Mouse (Mus musculus): Measurements from ENCODE around the gene Cxcl14.
A peak's percentile ranks its signal among the peaks of the same experiment; 100 is the strongest.

Gene Cxcl14

DNA sequence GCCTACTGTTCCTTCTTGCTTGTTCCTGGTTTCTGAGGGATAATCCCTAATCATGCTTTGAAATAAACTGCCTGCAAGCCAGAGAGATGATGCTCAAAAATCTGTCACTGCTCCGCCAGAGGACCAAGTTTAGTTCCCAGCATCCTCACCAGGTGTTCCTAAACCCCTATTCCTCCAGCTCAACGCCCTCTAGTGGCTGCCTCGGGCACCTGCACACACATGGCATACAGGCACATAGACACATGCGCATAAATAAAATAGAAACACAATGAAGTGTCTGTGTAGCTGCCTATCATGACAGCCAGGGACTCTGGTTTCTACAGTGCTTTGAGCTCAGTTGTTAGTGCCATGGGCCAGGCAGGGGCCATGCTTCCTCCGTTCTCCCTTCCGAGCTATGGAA, 6.4 kb downstream of the Cxcl14 start:
- DNase-seq (ENCODE audit: low read depth, low spot score): no peak

DNA sequence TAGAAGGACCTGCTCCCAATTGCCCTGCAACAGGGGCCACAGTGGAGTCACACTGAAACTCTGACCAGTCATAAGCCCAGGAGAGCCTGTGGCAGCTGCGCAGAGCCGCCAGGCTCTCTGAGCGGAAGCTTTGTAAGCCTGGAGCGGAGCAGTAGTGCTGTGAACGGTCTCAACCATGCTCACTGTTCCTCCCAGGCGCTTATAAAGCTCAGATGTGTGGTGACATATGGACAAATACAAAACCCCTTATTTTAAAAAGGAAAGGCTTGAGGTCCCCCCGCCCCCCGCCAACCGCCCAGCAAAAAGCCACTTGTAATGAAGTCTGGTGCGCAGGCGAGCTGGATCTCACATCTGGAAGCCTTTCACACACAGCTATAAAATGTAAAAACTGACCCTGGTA, 7.1 kb downstream of the Cxcl14 start:
- no peak for DNase-seq (ENCODE audit: low read depth, low spot score)

DNA sequence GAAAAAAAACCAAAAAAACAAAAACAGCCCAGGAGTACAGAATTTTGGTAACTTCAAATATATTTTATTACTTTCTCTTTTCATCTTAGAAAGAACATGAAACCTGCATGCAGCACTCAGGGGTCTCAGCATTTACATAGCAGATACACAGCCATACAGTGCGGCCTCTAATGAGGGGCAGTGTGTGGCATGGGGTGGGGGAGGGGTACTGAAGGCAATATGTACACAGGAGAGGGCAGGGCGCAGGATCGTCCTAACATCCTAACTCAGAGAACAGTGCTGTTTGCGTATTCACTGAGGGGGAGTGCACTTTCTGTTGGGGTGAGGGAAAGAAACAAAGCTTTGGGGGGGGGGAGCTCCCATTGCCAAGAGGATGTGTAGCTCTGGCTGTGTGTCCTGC, 7.8 kb downstream of the Cxcl14 start:
- DNase-seq (ENCODE audit: low read depth, low spot score): no peak

DNA sequence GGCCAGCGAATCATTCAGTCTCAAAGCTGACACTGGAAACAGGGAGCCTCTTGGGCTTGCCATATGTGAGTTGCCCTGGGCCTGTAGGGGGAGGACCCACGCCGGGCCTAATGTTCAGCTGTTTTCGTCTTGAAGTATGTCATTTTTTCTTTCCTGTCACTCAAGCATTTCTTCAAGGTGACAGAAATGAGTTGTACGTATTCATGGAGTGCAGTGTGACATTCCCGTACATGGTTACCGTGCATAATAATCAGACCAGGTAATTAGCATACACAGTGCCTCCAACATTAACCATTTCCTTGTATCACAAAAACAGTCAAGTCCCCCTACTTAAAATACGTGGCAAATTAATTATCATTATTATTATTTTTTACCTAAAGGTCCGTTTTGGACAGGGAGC, 9.3 kb downstream of the Cxcl14 start:
- no peak for DNase-seq (ENCODE audit: low read depth, low spot score)

DNA sequence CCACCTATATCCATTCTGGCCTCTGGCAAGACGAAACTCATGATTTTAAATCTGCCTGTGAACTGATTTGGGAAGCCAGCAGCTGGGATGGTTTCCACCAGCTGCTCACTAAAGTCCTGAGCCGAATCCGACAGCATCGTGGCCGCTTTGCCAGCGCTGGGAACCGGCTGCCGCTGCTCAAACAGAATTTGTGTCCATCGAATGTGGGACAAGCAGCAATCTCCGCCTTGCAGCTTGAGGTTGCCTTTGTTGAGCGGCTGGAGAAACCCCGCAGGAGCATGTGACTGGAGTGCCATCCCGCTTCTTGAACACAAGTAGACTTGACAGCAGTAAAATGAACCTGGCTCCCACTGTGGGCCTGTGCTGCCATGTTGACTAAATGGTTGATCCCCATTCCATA, 13.0 kb downstream of the Cxcl14 start:
- no peak for DNase-seq (ENCODE audit: low read depth, low spot score)

DNA sequence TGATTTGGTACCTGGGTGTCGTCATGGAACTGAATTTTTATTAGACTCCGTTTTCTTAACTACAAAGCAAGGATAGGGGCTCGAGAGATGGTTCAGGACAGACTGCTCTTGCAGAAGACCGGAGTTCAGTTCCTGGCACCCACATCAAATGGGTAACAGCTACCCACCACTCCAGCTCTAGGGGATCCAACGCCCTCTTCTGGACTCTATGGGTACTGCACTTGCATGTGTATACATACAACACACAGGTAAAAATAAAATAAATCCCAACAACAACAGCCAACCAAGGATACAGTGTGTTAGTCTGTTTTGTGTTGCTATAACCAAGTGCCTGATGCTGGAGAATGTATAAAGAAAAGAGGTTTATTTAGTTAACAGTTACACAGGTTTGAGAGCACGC, 16.0 kb downstream of the Cxcl14 start:
- no peak for DNase-seq (ENCODE audit: low read depth, low spot score)

DNA sequence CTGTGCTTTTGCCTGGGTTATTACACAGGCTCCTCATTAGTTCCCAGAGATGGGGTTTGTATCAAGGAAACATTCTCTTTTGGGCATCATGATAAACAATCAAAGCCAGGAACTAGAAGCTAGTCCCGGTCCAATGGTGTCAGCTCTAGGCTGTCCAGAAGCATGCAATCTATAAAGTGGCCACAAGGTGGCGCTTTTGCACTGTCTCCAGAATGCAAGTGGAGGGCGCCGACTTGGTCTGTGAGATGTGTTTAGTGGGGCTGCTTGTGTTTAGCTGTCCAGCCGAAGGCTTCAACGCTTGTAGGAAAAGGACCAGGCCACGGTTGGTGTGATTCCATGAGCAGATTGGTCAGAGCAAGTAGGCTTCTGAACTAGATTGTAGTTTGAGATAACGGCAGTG, 16.9 kb downstream of the Cxcl14 start:
- no peak for DNase-seq (ENCODE audit: low read depth, low spot score)

DNA sequence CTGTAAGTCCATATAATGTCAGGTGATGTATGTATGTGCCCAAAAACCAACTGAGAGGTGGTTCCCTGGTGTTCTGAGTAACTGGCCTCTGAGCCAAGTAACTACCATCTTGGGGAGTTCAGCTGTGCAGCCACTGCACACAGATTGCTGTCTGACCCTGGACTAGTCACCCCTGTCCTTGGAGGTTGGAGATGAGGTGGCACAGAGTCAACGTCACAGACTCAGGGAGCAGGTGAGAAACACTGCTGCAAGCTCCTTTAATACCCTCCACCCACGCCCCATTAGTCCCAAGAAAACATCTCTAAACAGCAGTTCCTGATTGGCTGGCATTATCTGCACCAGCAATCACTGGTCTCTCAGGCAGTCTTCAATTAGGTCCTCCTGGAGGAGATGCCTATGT, 21.2 kb downstream of the Cxcl14 start:
- no peak for DNase-seq (ENCODE audit: low read depth, low spot score)

DNA sequence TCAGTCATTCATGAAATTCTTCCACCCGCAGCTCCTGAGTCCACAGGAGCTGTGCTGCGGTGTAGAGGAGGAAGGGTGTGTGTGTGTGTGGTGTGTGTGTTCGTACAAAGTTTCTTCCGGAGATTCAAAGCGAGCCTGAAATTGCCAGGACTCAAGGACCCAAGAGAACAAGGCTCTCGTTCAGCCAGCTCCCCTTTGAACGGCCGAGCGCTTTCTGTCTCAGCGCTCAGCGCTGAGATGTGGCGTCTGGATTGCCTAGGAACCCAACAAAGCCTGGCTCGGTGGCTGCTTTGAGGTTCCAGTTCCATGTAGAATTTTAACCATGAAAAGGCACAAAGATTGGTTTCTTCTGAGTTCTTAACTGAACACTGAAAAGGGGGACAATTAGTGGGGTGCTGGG, 26.2 kb downstream of the Cxcl14 start:
- no peak for DNase-seq (ENCODE audit: low read depth, low spot score)

DNA sequence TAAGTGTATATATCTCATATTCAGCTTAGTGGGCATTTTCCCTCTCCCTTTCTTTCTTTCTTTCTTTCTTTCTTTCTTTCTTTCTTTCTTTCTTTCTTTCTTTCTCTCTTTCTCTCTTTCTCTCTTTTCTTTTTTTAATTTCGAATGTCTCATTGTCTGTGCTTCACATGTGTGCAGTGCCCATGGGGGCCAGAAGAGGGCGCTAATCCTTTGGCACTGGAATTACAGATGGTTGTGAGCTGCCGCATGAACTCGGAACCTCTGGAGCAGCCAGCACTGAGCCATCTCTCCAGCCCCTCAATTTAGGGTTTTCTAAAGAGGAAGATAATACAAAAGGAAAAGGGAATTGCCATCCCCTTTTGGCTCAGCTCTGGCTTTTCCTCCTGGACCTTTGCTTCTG, 29.0 kb downstream of the Cxcl14 start:
- no peak for DNase-seq (ENCODE audit: low read depth, low spot score)

DNA sequence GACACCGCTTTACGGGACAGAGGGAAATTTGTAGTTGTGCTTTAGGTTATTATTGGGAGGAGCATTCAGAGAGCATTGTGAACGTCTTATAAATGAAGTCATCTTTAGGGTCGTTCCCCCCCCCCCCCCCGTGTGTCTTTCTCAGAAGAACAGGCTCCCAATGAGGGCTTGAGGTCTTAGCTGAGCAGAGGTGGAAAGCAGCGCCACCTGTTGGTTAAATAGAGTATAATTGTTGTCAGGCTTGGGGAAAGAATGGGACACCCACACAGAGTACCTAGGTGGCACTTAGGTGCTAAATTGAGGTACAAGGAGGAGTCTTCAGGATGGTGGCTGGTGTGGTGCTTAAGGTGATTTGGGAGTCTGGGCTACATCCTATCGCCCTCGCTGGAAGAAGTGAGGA, 29.9 kb downstream of the Cxcl14 start:
- no peak for DNase-seq (ENCODE audit: low read depth, low spot score)

DNA sequence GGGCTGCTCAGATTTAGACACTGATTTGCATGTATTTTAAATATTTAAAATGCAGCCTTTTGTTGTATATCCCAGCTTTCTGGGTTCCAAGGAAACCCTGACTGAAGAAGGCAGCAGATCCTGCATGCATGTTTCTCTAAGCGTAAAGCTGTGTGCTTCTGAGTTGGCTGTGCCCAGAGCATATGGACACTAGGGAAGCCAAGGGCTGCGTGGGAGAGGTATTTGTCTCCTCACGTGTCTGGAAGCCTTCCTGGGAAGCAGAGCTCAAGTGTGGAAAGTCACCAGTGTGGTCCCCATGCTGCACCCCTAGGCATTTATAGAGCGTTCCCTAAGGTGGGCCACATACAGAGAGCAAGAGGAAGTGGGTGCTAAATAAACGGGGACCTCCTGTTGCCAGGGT, 30.7 kb downstream of the Cxcl14 start:
- peak; percentile 82 for DNase-seq (ENCODE audit: low read depth, low spot score)

DNA sequence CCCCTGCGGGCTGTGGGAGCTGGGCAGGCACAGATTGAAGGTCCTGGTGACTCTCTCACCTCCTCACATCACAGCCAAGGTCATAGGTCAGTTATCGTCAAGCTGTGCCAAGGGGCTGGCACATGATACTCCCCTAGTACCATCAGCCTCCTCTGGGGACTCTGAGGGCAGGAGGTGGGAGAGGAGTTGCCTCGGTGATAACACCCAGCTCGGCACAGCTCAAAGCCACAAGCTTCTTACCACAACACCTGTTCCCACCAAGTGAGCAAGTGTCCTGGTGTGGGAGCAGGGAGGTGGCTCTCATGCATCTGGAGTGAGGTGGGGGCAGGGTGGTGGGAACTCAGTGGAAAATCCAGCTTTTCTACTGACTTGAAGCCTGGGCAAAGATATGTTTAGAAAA, 34.1 kb downstream of the Cxcl14 start:
- no peak for DNase-seq (ENCODE audit: low read depth, low spot score)

DNA sequence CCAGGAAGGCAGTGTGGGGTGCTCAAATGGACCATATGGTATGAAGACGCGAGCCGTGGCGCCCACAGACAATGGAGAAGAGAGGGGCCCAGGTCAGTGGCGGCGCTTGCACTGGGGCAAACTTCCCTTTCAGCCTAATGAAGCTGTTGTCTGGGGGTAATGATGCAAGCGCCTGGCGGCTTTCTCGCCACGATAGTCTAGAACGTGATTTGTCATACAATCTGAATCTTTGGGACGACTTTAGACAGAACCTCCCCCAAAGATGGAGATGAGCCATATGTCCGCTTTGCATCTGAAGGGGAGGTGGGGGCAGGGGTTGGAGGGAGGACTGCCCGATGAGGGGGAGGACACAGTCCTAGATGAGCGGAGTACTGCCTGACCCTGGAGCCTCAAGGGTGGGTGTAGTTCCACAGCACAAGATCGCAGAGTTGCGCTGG, 36.0 kb downstream of the Cxcl14 start:
- no peak for DNase-seq (ENCODE audit: low read depth, low spot score)

DNA sequence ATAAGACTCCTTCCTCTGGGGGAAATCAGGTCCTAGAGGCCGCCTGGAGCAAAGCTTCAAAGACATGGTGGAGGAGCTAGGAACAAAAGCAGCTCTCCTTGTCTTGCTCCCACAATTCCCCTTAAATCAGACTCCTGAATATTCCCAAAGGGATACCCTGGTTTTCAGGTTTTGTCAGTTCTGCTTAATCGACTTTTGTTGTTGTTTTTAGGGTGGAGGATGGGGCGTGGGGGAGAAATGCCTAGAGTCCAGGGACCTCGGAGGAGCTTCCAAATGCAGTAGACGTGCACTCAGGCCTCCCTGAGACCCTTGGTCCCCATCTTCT, 36.5 kb downstream of the Cxcl14 start:
- DNase-seq (ENCODE audit: low read depth, low spot score): no peak

DNA sequence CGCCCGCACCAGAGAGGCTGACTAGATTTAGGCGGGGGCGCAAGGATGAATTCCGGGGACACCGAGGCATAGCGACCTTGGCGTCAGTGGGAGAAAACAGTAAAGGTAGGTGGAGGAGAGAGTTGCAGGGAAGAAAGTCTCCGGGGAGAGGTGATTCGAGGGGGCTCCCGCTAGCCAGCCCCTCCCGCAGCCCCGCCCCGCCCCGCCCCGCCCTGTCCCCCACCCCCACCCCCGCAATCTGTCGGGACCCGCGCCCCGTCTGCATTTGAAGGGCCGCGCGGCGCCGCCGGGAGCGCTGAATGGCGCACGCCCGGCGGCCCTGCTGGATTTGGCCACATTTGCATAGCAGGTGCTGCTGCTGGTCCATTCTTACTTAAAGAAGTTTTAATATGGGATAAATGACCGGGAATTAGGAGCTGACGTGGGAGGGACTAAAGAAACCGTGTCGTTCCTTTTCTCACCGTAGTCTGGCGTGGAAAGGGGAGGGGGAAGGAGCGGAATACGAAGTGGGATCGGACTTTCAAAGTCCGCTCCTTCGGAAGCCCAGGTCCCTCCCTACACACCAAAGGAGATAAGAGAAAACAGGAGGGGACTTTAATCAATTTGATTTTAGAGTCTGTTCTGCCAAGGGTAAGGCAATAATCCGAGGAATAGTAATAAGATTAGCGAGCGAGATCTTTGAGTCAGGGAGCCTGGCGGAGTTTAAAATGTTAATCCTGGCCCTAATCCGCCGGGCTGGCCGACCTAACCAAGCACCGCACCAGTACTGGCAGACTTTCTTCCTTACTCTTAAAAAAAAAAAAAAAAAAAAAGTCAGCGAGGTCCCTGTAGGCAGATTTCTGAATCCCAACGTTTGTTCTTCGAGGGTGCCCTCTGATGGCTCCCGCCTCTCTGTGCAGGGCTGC, 37.1 kb downstream of the Cxcl14 start:
- no peak for DNase-seq (ENCODE audit: low read depth, low spot score)

DNA sequence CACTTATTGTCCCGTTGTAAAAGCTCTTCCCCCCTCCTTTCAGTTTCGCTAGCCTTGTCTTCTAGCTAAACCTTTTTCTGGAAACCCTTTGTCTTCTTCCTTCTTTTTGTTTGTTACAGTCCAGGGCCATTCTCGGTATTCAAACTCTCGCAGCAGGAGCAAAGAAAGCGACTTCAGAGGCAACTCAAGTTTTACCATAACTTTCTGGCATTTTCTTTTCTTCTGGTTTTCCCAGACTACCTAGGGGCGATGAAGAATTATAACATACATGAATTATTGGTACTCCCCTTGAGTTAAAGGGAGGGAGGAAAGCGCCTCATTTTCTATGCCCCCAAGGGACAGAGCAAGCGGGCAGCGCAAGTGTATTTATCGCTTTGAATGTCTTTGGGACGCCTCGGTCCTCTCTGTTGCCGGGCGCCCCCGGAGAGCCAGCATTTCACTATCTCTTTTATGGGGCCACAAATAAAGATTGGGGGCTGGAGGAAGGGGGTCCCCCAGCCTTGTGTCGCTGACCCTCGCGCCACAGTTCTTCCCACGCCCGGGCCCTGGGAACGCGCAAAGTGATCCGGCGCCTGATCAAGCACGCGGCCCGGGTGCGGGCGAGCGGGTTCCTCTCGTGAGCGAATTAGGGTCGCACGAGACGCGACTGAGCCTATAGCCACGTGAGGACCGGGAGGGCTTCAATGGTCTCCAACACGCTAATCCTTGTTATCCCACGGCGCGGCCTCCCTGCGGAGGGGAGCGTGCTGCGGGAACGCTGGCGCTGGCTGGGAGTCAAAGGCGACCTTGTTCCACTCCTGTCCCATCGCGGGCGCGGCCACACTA, 37.9 kb downstream of the Cxcl14 start:
- DNase-seq (ENCODE audit: low read depth, low spot score): no peak

DNA sequence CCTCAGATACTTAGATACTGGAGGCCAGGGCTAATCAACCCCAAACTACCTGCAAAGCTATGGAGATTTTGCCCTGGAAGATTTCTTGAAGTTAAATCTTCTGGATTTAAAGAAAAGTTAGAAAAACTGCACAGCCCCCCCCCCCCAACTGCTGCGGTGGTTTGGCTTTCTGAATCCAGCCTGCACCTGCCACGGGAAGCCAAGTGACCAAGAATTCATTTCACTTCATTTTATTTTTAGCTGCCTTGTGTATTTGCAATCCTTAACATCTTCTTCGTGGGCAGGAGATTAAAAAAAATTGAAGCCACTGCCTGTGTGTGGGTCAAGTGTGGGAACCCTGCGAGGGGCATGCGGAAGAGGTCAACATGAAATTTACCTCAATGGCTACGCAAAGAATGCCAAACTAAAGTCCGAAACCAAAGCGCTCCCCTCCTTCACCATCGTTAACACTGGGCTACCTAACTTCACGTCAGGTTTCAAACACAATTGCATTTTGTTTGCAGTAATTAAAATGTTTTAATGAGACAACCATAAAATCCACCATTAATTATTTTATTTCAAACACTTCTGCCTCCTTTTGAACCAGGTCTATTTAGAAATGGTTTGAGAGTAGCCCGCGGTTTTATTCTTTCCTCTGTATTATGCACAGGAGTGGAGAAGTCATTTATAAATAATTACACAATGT, 38.7 kb downstream of the Cxcl14 start:
- DNase-seq (ENCODE audit: low read depth, low spot score): no peak

DNA sequence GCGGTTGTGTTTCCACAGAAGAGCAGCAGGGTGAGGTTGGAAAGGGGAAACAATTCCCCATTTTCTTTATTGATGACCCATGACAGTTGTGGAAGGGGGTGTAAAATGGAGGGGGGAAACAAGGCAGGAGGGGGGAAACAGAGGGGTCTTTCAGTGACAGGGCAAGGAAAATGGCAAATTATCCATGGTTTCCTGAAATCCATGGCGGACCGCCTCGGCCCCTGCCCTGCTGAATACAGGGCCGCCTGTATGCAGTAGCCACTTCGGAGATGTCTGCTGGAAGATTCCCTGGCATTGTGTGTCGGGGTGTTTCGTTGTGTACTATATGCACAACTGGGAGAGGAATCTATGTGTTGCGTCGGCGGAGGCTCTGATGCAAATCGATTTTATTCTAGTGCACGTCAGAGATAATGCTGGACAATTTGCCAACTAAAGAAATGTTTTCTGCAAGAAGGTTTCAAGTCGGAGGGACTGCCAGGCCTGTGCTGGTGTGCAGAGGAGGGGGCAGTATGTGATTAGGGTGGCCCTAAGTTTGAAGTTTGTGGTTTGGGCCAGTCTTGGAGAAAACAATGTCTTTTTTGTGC, 39.5 kb downstream of the Cxcl14 start:
- no peak for DNase-seq (ENCODE audit: low read depth, low spot score)

DNA sequence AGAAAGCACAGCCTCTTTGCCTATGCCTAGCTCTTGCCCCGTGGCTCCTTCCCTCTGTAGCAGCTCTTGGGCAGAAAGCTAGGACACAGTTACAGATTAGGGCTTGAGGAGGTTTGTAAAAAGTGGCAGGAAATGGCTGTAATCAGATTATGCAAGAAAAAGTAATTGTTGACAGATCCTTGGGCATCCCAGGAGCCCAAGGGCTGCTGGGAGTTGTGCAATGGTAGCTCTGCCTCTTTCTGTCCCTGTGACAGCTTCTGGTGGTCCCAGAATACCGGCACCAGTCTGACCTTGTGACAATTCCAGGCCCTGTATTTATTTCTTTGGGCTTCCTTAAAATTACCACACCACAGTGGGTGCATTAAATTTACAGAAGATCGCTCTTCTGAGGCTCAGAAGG, 43.0 kb downstream of the Cxcl14 start:
- DNase-seq (ENCODE audit: low read depth, low spot score): no peak

DNA sequence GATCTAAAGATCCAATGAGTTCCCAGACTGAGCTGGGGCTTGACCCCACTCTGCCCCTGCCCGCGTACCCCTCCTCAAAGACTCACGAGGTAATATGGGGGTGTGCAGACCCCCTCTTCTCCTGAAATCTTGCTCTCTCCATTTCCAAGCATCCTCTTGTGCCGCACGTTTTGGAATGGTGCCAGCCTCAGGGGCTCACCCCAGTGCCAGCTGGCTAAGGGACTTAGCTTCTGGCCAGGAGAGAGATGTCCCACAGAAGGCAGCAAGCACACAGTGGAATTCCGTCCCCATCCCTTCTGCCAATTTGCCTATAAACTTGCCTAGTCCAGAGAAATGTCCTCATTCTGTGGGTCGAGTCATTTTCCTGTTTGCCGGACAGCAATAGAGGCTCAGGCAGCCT, 43.6 kb downstream of the Cxcl14 start:
- no peak for DNase-seq (ENCODE audit: low read depth, low spot score)

All from telencephalon, adult 2 months (tissue).